Mouse (Mus musculus): ENCODE results near the gene Bmp2k.

GRCm38 (mm10) chr5:96974661-96975060 is 22.8 kb upstream of the Bmp2k start:
- no peak for TF ChIP-seq CTCF (IDR thresholded peaks at IDR 0.05; ENCODE audit: insufficient read depth, low read length)
- TF ChIP-seq POLR2A (IDR thresholded peaks at IDR 0.05; ENCODE audit: borderline replicate concordance, extremely low read depth, low read depth, low read length) = no peak
